Mouse (Mus musculus): ENCODE data around the gene March6. TPM values are rescaled to one million over a fixed set of nuclear protein-coding genes. Genes with fewer than 3 reads are reported as not detected.

March6 gene
- 37.6 and 40.7 TPM in 2 replicates for polyA plus RNA-seq (2014; fragmentation: Nextera tagmentation; extraction: Ambion mirVana)

DNA sequence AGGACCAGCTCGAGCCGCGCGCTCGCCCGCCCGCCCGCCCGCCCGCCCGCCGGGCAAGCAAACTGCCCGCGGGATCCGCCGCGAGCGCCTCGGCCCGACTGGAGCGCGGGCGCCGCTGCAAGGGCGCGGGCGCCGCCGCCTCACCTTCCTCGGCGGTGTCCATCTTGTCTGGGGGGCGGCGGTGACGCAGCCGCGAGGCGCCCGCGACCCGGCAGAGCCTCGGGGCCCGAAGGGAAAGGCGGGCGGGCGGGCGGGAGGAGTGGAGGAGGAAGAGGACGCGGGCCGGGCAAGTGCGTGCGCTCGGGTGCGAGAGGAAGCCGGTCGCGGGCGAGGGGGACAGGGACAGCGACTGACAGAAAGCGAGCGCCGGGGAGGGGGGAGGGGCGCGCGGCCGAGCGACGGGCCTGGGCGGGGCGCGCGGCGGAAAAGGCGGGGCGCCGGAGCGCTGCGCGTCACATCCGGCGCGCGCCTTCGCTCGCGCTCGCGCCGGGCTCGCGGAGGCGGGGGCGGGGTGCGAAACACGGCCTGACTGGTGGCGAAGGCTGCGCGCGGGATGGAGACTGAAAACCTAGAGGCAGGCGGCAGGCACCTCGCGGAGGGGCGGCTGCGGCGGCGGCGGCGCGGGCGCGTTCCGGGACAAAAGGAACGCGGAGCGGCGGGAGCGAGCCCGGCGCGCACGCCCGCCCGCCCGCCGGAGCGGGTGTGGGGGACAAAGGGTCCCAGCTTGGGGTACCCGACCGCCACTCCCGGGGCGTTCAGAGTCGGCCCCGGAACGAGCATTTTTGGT lies at the start of gene March6:
Gene March6, minus strand, starts transcription at position 395 of the 787 bp plus-strand sequence.
- WGBS: under 1% methylated on average over 118 of the region's 132 CpGs
- Histone ChIP-seq H3K27ac (replicated peaks in 1 of 2; ENCODE audit: control insufficient read depth in 1 of 2, insufficient read depth in 1 of 2, low read depth in 2 of 2, low read length in 2 of 2) (peak within 1 kb of the TSS; percentile 89 to 99), H3K4me2 (ENCODE audit: low read length) (peak within 1 kb of the TSS; percentile 91), H3K4me1 (ENCODE audit: control insufficient read depth in 2 of 2, insufficient read depth in 2 of 2, low read length in 2 of 2) (peaks cover 2 to 15% of the 10 kb centered on the region in 2 experiments), H3K9me3 (ENCODE audit: control insufficient read depth, low read length) (no peaks in the 10 kb centered on the region), H3K27me3 (ENCODE audit: control insufficient read depth, insufficient read depth, low read length) (no peaks in the 10 kb centered on the region), H3K4me3 (ENCODE audit: control insufficient read depth in 1 of 2, insufficient read depth in 1 of 2, low read depth in 1 of 2, low read length in 2 of 2) (peak within 1 kb of the TSS; percentile 93 to 100), H3K36me3 (ENCODE audit: control insufficient read depth, insufficient read depth, low read length) (0 out of 2 replicates have a peak, but pooled peaks cover 4% of the 10 kb centered on the region), H3K9ac (ENCODE audit: low read length) (peak within 1 kb of the TSS; percentile 97)
- peak; percentile 89 for ATAC-seq (ENCODE audit: insufficient number of reproducible peaks, insufficient read depth, low FRiP score, low read depth)

DNA sequence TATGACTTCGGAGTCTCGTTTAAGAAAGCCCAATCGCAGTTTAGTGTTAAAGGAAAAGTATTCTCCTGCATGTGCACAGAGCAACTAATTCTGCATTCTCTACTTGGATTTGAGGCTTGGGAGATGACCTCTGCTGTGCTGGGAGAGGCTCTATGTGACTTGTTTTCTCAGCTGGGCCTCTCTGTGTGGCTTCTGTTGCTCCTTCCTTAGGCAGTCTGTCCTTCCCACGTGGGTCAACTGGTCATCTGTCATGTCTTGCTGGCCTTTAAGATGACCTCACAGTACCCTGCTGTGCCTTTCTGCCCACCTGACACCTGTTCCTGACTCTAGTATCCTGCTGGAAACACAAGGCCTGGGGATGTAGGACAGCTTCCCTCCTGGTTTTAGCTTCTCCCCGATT lies 45.2 kb upstream of the March6 start:
- no peaks in the 10 kb centered on the region for H3K27me3 ChIP-seq (ENCODE audit: control insufficient read depth, insufficient read depth, low read length)
- H3K4me3 ChIP-seq (ENCODE audit: control insufficient read depth in 1 of 2, insufficient read depth in 1 of 2, low read depth in 1 of 2, low read length in 2 of 2): no peak overlapping the region
- WGBS: 70% methylated on average over 5 of the region's 5 CpGs
- H3K36me3 ChIP-seq (ENCODE audit: control insufficient read depth, insufficient read depth, low read length): no peaks in the 10 kb centered on the region
- no peak for ATAC-seq (ENCODE audit: insufficient number of reproducible peaks, insufficient read depth, low FRiP score, low read depth)
- H3K9ac ChIP-seq (ENCODE audit: low read length): no peak overlapping the region
- no peaks in the 10 kb centered on the region; a peak in 1 of 4 replicates for H3K4me1 ChIP-seq (ENCODE audit: control insufficient read depth in 2 of 2, insufficient read depth in 2 of 2, low read length in 2 of 2)
- H3K27ac ChIP-seq (replicated peaks in 1 of 2; ENCODE audit: control insufficient read depth in 1 of 2, insufficient read depth in 1 of 2, low read depth in 2 of 2, low read length in 2 of 2): no peak overlapping the region
- H3K9me3 ChIP-seq (ENCODE audit: control insufficient read depth, low read length): no peaks in the 10 kb centered on the region
- no peak overlapping the region for H3K4me2 ChIP-seq (ENCODE audit: low read length)

DNA sequence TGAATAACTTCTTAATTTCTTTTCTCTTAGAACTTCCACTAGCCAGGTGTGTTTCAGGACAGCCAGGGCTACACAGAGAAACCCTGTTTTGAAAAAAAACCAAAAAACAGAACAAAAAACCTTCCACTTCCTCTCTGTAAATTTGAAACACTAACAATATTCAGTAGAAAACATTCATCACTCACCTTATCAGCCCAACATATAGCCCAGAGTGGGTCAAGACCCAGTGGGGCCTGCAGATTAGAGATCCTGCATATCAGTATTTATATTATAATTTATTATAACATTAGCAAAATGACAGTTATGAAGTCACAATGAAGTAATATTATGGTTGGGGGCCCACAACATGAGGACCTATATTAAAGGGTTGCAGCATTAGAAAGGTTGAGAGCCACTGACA lies 42.8 kb upstream of the March6 start:
- Histone ChIP-seq H3K4me1 (ENCODE audit: control insufficient read depth in 2 of 2, insufficient read depth in 2 of 2, low read length in 2 of 2) (peaks cover 7 to 9% of the 10 kb centered on the region in 2 experiments), H3K27ac (replicated peaks in 1 of 2; ENCODE audit: control insufficient read depth in 1 of 2, insufficient read depth in 1 of 2, low read depth in 2 of 2, low read length in 2 of 2) (no peak overlapping the region), H3K4me3 (ENCODE audit: control insufficient read depth in 1 of 2, insufficient read depth in 1 of 2, low read depth in 1 of 2, low read length in 2 of 2) (no peak overlapping the region), H3K4me2 (ENCODE audit: low read length) (no peak overlapping the region), H3K27me3 (ENCODE audit: control insufficient read depth, insufficient read depth, low read length) (no peaks in the 10 kb centered on the region), H3K36me3 (ENCODE audit: control insufficient read depth, insufficient read depth, low read length) (no peaks in the 10 kb centered on the region), H3K9me3 (ENCODE audit: control insufficient read depth, low read length) (no peaks in the 10 kb centered on the region), H3K9ac (ENCODE audit: low read length) (no peak overlapping the region)
- ATAC-seq (ENCODE audit: insufficient number of reproducible peaks, insufficient read depth, low FRiP score, low read depth): no peak

DNA sequence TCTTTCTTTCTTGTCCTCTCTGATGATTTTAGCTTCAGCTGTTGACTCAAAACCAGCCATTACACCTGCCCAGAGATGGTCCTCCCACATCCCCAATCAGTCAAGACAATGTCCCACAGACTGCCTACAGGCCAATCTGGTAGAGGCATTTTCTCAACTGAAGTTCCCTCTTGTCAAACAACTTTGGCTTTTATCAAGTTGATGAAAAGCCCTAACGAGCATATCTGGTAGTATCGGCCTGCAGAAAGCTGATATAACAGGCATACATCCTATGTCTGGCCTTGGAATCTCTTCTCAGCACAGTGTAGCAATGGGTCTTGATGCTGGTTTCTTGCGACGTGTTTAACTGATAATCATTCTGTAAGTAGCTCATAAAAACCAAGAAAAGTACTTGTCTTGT lies 42.4 kb upstream of the March6 start:
- no peaks in the 10 kb centered on the region for H3K9me3 ChIP-seq (ENCODE audit: control insufficient read depth, low read length)
- H3K27ac ChIP-seq (replicated peaks in 1 of 2; ENCODE audit: control insufficient read depth in 1 of 2, insufficient read depth in 1 of 2, low read depth in 2 of 2, low read length in 2 of 2): no peak overlapping the region
- no peak overlapping the region for H3K4me3 ChIP-seq (ENCODE audit: control insufficient read depth in 1 of 2, insufficient read depth in 1 of 2, low read depth in 1 of 2, low read length in 2 of 2)
- no peaks in the 10 kb centered on the region for H3K36me3 ChIP-seq (ENCODE audit: control insufficient read depth, insufficient read depth, low read length)
- H3K9ac ChIP-seq (ENCODE audit: low read length): no peak overlapping the region
- no peaks in the 10 kb centered on the region for H3K27me3 ChIP-seq (ENCODE audit: control insufficient read depth, insufficient read depth, low read length)
- WGBS: 49% methylated on average over 4 of the region's 4 CpGs
- no peak for ATAC-seq (ENCODE audit: insufficient number of reproducible peaks, insufficient read depth, low FRiP score, low read depth)
- no peak overlapping the region for H3K4me2 ChIP-seq (ENCODE audit: low read length)
- H3K4me1 ChIP-seq (ENCODE audit: control insufficient read depth in 2 of 2, insufficient read depth in 2 of 2, low read length in 2 of 2): peaks cover 12 to 13% of the 10 kb centered on the region in 2 experiments

DNA sequence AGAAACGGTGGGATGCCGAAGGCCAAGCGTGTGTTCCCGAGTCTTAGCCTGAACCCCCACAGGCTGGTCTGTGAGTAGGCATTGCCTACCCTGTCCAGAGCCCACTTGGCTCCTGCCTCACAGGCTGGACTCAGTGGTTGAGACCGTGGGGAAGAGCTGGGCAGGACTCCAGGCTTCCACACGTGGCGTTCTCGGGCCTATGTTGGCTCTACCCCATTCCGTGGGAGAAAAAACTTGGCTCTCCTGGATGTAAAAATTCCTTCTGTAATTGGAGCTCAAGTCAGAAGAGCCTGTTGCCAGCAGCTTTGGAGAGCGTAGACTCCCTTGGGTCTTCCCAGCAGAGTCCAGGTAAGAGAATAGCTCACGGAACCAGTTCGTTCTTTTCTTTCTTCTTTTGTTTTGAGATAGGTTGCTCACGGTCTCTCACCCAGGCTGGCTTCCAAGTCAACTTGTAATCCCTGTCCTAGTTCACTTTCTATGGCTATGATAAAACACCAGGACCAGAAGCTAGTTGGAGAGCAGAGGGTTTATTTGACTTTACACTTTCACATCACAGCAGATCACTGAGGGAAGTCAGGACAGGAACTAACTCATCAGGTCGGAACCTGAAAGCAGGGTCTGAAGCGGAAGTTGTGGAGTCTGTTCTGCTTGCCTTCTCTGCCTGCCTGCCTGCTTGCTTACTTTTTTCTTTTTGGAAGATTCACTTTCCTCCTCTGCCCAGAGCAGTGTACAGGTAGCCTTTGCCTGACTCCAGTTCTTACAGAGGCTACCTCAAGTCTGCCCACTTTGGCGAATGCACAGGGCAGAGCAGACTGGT lies 41.3 kb upstream of the March6 start:
- Histone ChIP-seq H3K4me1 (ENCODE audit: control insufficient read depth in 2 of 2, insufficient read depth in 2 of 2, low read length in 2 of 2) (peaks cover 14 to 17% of the 10 kb centered on the region in 2 experiments), H3K4me2 (ENCODE audit: low read length) (no peak overlapping the region), H3K4me3 (ENCODE audit: control insufficient read depth in 1 of 2, insufficient read depth in 1 of 2, low read depth in 1 of 2, low read length in 2 of 2) (no peak overlapping the region), H3K9me3 (ENCODE audit: control insufficient read depth, low read length) (no peaks in the 10 kb centered on the region), H3K27ac (replicated peaks in 1 of 2; ENCODE audit: control insufficient read depth in 1 of 2, insufficient read depth in 1 of 2, low read depth in 2 of 2, low read length in 2 of 2) (no peak overlapping the region), H3K36me3 (ENCODE audit: control insufficient read depth, insufficient read depth, low read length) (no peaks in the 10 kb centered on the region), H3K9ac (ENCODE audit: low read length) (no peak overlapping the region), H3K27me3 (ENCODE audit: control insufficient read depth, insufficient read depth, low read length) (no peaks in the 10 kb centered on the region)
- no peak for ATAC-seq (ENCODE audit: insufficient number of reproducible peaks, insufficient read depth, low FRiP score, low read depth)
- 78% methylated on average over 16 of the region's 16 CpGs for WGBS

DNA sequence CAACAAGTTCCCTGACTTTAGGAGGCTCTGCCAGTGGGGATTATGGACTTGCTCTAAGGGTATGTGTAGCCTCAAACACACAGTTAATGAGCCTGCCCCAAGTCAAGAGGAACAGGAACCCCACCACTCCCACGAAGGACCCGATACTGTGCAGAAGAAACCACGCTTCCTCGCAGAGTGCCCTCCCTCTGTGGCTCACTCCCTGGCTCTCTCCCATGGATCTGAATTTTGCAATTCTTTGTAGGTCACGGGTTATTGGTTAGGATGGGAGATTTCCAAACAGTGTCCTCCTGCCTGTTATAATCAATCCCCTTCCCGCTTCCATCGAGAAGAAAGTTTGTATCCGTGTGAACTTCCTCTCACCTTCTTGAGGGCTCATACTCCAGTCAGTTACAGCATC lies 40.1 kb upstream of the March6 start:
- Histone ChIP-seq H3K9ac (ENCODE audit: low read length) (no peak overlapping the region), H3K27ac (replicated peaks in 1 of 2; ENCODE audit: control insufficient read depth in 1 of 2, insufficient read depth in 1 of 2, low read depth in 2 of 2, low read length in 2 of 2) (no peak overlapping the region), H3K4me2 (ENCODE audit: low read length) (no peak overlapping the region), H3K4me3 (ENCODE audit: control insufficient read depth in 1 of 2, insufficient read depth in 1 of 2, low read depth in 1 of 2, low read length in 2 of 2) (no peak overlapping the region), H3K9me3 (ENCODE audit: control insufficient read depth, low read length) (no peaks in the 10 kb centered on the region), H3K27me3 (ENCODE audit: control insufficient read depth, insufficient read depth, low read length) (no peaks in the 10 kb centered on the region), H3K36me3 (ENCODE audit: control insufficient read depth, insufficient read depth, low read length) (no peaks in the 10 kb centered on the region), H3K4me1 (ENCODE audit: control insufficient read depth in 2 of 2, insufficient read depth in 2 of 2, low read length in 2 of 2) (peaks cover 14 to 17% of the 10 kb centered on the region in 2 experiments)
- ATAC-seq (ENCODE audit: insufficient number of reproducible peaks, insufficient read depth, low FRiP score, low read depth): no peak
- WGBS: 86% methylated on average over 8 of the region's 8 CpGs

DNA sequence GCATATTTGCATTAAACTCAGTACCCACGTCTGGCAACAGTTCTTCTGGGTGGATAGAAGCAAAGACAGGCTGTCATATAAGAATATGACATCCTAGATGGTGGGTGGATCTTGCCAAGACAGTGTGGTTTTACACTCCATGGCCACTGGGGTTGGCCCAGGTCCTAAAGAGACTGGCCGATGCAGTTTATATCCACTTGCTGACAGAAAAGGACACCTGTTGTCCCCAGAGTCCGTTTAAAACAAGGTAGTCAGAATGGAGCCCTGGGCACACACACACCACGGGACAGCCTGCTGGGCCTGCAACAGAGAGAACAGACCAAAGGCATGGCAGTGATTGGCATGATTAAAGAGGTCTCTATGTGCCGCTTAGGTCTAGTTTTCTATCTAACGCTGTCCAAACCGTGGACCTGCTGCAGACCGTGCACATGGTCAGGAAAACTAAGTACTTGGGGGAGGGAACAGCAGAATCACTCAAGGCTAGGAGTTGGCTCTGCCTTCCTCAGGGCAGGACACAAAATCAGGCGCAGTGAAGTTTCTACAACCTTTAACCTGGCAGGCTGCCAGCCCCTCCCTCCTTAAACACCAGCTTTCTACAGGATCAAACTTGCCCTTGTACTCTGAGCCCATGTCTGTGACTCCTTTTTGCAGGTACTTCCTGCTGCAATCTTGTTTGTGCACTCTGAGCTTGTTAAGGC lies 38.6 kb upstream of the March6 start:
- Histone ChIP-seq H3K4me3 (ENCODE audit: control insufficient read depth in 1 of 2, insufficient read depth in 1 of 2, low read depth in 1 of 2, low read length in 2 of 2) (no peak overlapping the region), H3K27ac (replicated peaks in 1 of 2; ENCODE audit: control insufficient read depth in 1 of 2, insufficient read depth in 1 of 2, low read depth in 2 of 2, low read length in 2 of 2) (0 out of 4 replicates have a peak overlapping the region, but pooled peaks of 1 of the 2 experiments have one; percentile 24), H3K9me3 (ENCODE audit: control insufficient read depth, low read length) (no peaks in the 10 kb centered on the region), H3K9ac (ENCODE audit: low read length) (no peak overlapping the region), H3K27me3 (ENCODE audit: control insufficient read depth, insufficient read depth, low read length) (no peaks in the 10 kb centered on the region), H3K4me1 (ENCODE audit: control insufficient read depth in 2 of 2, insufficient read depth in 2 of 2, low read length in 2 of 2) (peaks cover 14 to 17% of the 10 kb centered on the region in 2 experiments), H3K36me3 (ENCODE audit: control insufficient read depth, insufficient read depth, low read length) (no peaks in the 10 kb centered on the region), H3K4me2 (ENCODE audit: low read length) (peak overlapping the region; percentile 60; the same call in 1 of the 2 replicates)
- WGBS: 49% methylated on average over 9 of the region's 9 CpGs
- ATAC-seq (ENCODE audit: insufficient number of reproducible peaks, insufficient read depth, low FRiP score, low read depth): no peak
